Mouse (Mus musculus) hindbrain, embryonic 11.5 days (tissue): ENCODE measurements around the gene Hist1h4h. TPM values are rescaled to one million over a fixed set of nuclear protein-coding genes. Genes with fewer than 3 reads are reported as not detected.

Experiments
- ATAC-seq: fragments of 200-750 bp; cut with Nextera tagmentation; 2 replicates; pipeline ENCODE4 v1.8.0; 2017; ENCODE audit warnings: mild to moderate bottlenecking, moderate TSS enrichment, moderate library complexity; ENCODE audit not compliant: low FRiP score
- DNase-seq: peaks from one replicate; pipeline ENCODE4 v3.0.0-alpha.2; 2015; ENCODE audit warnings: low spot score
- H3K27ac ChIP-seq: fragments of 300-500 bp; sonication (generic); 2 replicates; pipeline ENCODE4 v1.5.1; 2014; ENCODE audit warnings: mild to moderate bottlenecking, low read depth, low read length
- H3K27me3 ChIP-seq: fragments of 300-500 bp; sonication (generic); 2 replicates; pipeline ENCODE4 v1.6.1; 2014; ENCODE audit warnings: mild to moderate bottlenecking, low read length, moderate library complexity, mixed read lengths; ENCODE audit not compliant: control insufficient read depth, insufficient read depth
- H3K36me3 ChIP-seq: fragments of 300-500 bp; sonication (generic); 2 replicates; pipeline ENCODE4 v1.6.1; 2014; ENCODE audit warnings: mild to moderate bottlenecking, low read length, moderate library complexity, mixed read lengths; ENCODE audit not compliant: control insufficient read depth, insufficient read depth
- H3K4me1 ChIP-seq: fragments of 300-500 bp; sonication (generic); replicated peaks from 2 replicates; pipeline ENCODE4 v1.6.1; 2014; ENCODE audit warnings: low read length, mixed read lengths; ENCODE audit not compliant: control insufficient read depth, insufficient read depth
- H3K4me2 ChIP-seq: fragments of 300-500 bp; sonication (generic); replicated peaks from 2 replicates; pipeline ENCODE4 v1.6.1; 2014; ENCODE audit warnings: mild to moderate bottlenecking, low read depth, low read length
- H3K4me3 ChIP-seq: fragments of 300-500 bp; sonication (generic); 2 replicates; pipeline ENCODE4 v1.5.1; 2014; ENCODE audit warnings: low read depth, low read length
- H3K9ac ChIP-seq: fragments of 300-500 bp; sonication (generic); 2 replicates; pipeline ENCODE4 v1.6.1; 2014; ENCODE audit warnings: low read depth, low read length
- H3K9me3 ChIP-seq: fragments of 300-500 bp; sonication (generic); 2 replicates; pipeline ENCODE4 v1.6.1; 2016; ENCODE audit warnings: low read length; ENCODE audit not compliant: control insufficient read depth
- WGBS: fragments of 180-500 bp; shearing (Covaris S2); extraction: QIAGEN DNeasy Blood & Tissue Kit; methylation state at CpG from one replicate; pipeline ENCODE4 v1.1.7; 2014; 5-methylcytosine and 5-hydroxymethylcytosine counted together
- polyA plus RNA-seq: library from polyadenylated mRNA; unstranded; fragments of >200 nt; fragmentation: Nextera tagmentation; extraction: Ambion mirVana; gene quantifications from 2 replicates; pipeline ENCODE4 v1.2.1, GENCODE M21; 2014

The Hist1h4h gene
- polyA plus RNA-seq, 1 experiment from 2014 or later, result 4.7 TPM

GRCm38 (mm10) chr13:23517603-23518294, 13.1 kb upstream of the Hist1h4h start:
- H3K4me1 ChIP-seq, result no peaks in the 10 kb centered on the region
- no peak overlapping the region for H3K9ac ChIP-seq
- H3K4me3 ChIP-seq, result peak overlapping the region; percentile 40
- ATAC-seq (peak; percentile 91), DNase-seq (peak; percentile 89)
- H3K27ac ChIP-seq, result no peak overlapping the region
- WGBS, result under 1% methylated on average over 27 of the region's 27 CpGs
- peak overlapping the region; percentile 44 for H3K4me2 ChIP-seq
- no peaks in the 10 kb centered on the region for H3K36me3 ChIP-seq
- H3K27me3 ChIP-seq, result no peaks in the 10 kb centered on the region
- no peaks in the 10 kb centered on the region for H3K9me3 ChIP-seq

DNA sequence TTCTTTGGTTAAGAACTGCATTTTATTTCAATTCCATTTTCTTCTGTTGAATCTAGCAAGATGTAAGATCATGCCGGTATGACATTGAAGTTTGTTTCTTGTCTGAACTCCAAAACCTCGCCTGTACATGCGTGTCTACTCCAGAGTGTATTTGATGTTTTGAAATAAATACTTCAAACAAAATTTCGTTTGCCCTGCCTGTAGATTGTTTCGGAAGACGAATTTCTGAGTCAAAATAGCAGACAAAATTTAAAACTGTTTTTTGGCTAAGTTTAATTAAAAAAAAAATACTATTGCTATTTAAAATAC, 12.6 kb upstream of the Hist1h4h start:
- peak overlapping the region; percentile 44 for H3K4me2 ChIP-seq
- no peaks in the 10 kb centered on the region for H3K36me3 ChIP-seq
- no peaks in the 10 kb centered on the region for H3K27me3 ChIP-seq
- H3K9ac ChIP-seq, result no peak overlapping the region
- peak overlapping the region; percentile 40 for H3K4me3 ChIP-seq
- under 1% methylated on average over 6 of the region's 6 CpGs for WGBS
- no peak overlapping the region for H3K27ac ChIP-seq
- no peaks in the 10 kb centered on the region for H3K9me3 ChIP-seq
- ATAC-seq (no peak), DNase-seq (no peak)
- no peaks in the 10 kb centered on the region for H3K4me1 ChIP-seq

- no peaks in the 10 kb centered on the region for H3K27me3 ChIP-seq
- H3K9me3 ChIP-seq, result no peaks in the 10 kb centered on the region
- H3K9ac ChIP-seq, result no peak overlapping the region
- peak overlapping the region; percentile 38 for H3K4me2 ChIP-seq
- 0% methylated on average over 6 of the region's 6 CpGs for WGBS
- DNase-seq (peak; percentile 88), ATAC-seq (peak; percentile 63; the same call in 1 of the 2 replicates)
- H3K4me3 ChIP-seq, result peak overlapping the region; percentile 27
- H3K27ac ChIP-seq, result no peak overlapping the region
- no peaks in the 10 kb centered on the region for H3K36me3 ChIP-seq
- no peaks in the 10 kb centered on the region for H3K4me1 ChIP-seq
Observed at GRCm38 (mm10) chr13:23518885-23519284, 12.0 kb upstream of the Hist1h4h start.

DNA sequence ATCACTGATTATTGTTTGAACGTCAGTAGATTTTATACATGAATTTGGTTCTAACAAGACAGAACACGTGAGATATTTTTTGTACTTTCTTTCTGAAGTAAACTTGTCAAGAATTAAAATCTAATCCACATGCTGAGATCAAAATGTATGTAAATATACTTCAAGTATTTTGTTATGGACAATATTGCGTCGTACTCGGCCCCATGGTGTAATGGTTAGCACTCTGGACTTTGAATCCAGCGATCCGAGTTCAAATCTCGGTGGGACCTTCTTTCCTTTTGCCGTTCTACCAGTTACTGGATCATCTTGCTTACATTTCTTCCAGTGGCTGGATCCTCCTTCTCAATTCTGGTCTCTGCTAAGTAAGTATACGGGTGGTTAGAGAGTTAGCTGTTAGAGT, 11.4 kb upstream of the Hist1h4h start:
- Histone ChIP-seq H3K9ac (no peak overlapping the region), H3K4me1 (no peaks in the 10 kb centered on the region), H3K27ac (no peak overlapping the region), H3K9me3 (no peaks in the 10 kb centered on the region), H3K36me3 (no peaks in the 10 kb centered on the region), H3K27me3 (no peaks in the 10 kb centered on the region), H3K4me3 (peak overlapping the region; percentile 27), H3K4me2 (peak overlapping the region; percentile 38)
- under 1% methylated on average over 10 of the region's 10 CpGs for WGBS
- ATAC-seq (peak; percentile 58), DNase-seq (peak; percentile 90)

GRCm38 (mm10) chr13:23521703-23522102, 9.1 kb upstream of the Hist1h4h start:
- no peaks in the 10 kb centered on the region for H3K4me1 ChIP-seq
- H3K4me2 ChIP-seq, result no peak overlapping the region
- H3K27ac ChIP-seq, result no peak overlapping the region
- no peak overlapping the region; the same call in 1 of the 2 replicates for H3K4me3 ChIP-seq
- no peaks in the 10 kb centered on the region for H3K9me3 ChIP-seq
- H3K36me3 ChIP-seq, result no peaks in the 10 kb centered on the region
- DNase-seq, result peak; percentile 79
- under 1% methylated on average over 14 of the region's 14 CpGs for WGBS
- H3K27me3 ChIP-seq, result no peaks in the 10 kb centered on the region
- ATAC-seq, result no peak
- no peak overlapping the region for H3K9ac ChIP-seq

DNA sequence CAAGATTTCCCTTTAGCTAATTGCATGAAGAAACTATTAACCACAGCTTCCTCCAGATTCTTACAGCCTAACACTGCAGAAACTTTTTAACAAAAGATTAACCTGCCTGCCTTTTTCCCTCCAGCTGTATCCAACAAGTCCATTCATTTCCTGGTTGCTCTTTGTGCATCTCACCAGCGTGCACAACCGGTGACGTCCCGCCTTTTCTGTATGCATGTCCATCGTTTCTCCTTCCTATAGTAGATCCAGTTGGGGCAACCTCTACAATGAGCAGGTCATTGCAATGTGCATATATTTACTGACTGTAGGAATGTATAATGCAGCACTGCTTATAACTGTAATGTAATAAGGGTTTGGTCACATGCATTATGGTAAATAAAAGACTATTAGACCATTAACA, 6.9 kb upstream of the Hist1h4h start:
- DNase-seq, result no peak
- Histone ChIP-seq H3K36me3 (no peaks in the 10 kb centered on the region), H3K27me3 (no peaks in the 10 kb centered on the region), H3K9ac (no peak overlapping the region), H3K4me3 (no peak overlapping the region), H3K27ac (no peak overlapping the region), H3K4me2 (no peak overlapping the region), H3K9me3 (no peaks in the 10 kb centered on the region), H3K4me1 (no peaks in the 10 kb centered on the region; the same call in 1 of the 2 replicates)
- no peak for ATAC-seq
- 52% methylated on average over 5 of the region's 5 CpGs for WGBS

DNA sequence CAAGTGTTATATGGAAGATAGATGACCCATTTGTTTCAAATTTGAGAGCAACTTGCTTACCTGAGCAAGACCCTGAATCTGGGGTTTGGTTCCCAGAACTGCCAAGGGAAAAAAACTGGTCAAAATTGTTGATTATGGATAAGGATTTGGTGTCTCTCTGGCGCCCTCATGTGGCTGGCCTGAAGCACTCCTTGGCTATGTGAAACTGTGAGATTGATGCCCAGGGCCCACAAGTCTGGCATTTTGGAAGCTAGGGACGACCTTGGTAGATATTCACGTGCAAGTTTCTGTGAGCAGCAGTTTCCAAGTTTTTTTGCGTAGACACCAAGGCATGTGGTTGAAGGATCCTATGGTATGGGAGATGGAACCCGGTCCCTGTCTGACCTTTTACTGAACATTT, 6.2 kb upstream of the Hist1h4h start:
- no peak overlapping the region for H3K4me3 ChIP-seq

GRCm38 (mm10) chr13:23525901-23526300, 4.9 kb upstream of the Hist1h4h start:
- Histone ChIP-seq H3K9me3 (no peaks in the 10 kb centered on the region), H3K36me3 (no peaks in the 10 kb centered on the region), H3K4me2 (peak overlapping the region; percentile 20), H3K27ac (no peak overlapping the region), H3K4me3 (peak overlapping the region; percentile 32), H3K27me3 (no peaks in the 10 kb centered on the region), H3K9ac (no peak overlapping the region), H3K4me1 (no peaks in the 10 kb centered on the region; the same call in 1 of the 2 replicates)
- 2% methylated on average over 10 of the region's 10 CpGs for WGBS
- DNase-seq (peak; percentile 74), ATAC-seq (no peak)

More for the DNA sequence above, 6.2 kb upstream of the Hist1h4h start:
- no peak overlapping the region for H3K9ac ChIP-seq
- no peaks in the 10 kb centered on the region for H3K36me3 ChIP-seq
- H3K4me1 ChIP-seq, result no peaks in the 10 kb centered on the region; the same call in 1 of the 2 replicates
- H3K27me3 ChIP-seq, result no peaks in the 10 kb centered on the region
- H3K9me3 ChIP-seq, result no peaks in the 10 kb centered on the region
- H3K27ac ChIP-seq, result no peak overlapping the region
- peak; percentile 86 for DNase-seq
- 10% methylated on average over 5 of the region's 5 CpGs for WGBS
- H3K4me2 ChIP-seq, result no peak overlapping the region
- ATAC-seq, result 0 out of 2 replicates have a peak, but pooled peaks have one; percentile 11

DNA sequence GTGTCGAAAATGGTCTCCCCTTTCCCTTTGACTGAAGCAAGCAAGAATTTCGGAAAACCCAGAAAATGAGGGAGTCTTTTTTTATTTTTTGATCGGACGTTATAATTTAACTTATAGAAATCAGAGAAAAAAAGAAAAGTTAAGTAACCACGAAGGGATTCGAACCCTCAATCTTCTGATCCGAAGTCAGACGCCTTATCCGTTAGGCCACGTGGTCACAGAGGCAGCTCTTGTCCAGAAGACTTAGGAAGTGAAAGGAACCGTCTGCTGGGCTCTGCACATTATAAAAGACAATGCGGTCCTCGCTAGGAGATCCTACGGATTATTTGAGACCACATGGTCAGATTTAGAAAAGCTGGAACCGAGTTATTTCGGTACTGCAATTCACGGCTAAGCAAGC, 4.5 kb upstream of the Hist1h4h start:
- Histone ChIP-seq H3K36me3 (no peaks in the 10 kb centered on the region), H3K4me1 (no peaks in the 10 kb centered on the region; the same call in 1 of the 2 replicates), H3K27me3 (no peaks in the 10 kb centered on the region), H3K27ac (no peak overlapping the region), H3K9ac (peak overlapping the region; percentile 58), H3K9me3 (no peaks in the 10 kb centered on the region), H3K4me2 (peak overlapping the region; percentile 37), H3K4me3 (peak overlapping the region; percentile 32)
- peak; percentile 97 for DNase-seq
- ATAC-seq, result peak; percentile 48; the same call in 1 of the 2 replicates
- under 1% methylated on average over 17 of the region's 17 CpGs for WGBS
